Mouse (Mus musculus) bone marrow, adult 2 months (tissue): ENCODE data around the gene Calr4. TPM values are rescaled to one million over a fixed set of nuclear protein-coding genes. Genes with fewer than 3 reads are reported as not detected.
A peak's percentile ranks its signal among the peaks of the same experiment; 100 is the strongest.

ENCODE experiments used
- H3K27ac ChIP-seq: fragments of 200-500 bp; 2 replicates; pipeline ENCODE4 v1.5.1; 2012; ENCODE audit warnings: low read depth, mild to moderate bottlenecking, control low read depth, inconsistent platforms, low read length; ENCODE audit not compliant: control insufficient read depth, poor library complexity, insufficient read depth
- H3K4me1 ChIP-seq: fragments of 200-500 bp; 2 replicates; pipeline ENCODE4 v1.6.1; 2011; ENCODE audit warnings: low read length; ENCODE audit not compliant: control insufficient read depth, insufficient read depth
- H3K4me3 ChIP-seq: fragments of 200-500 bp; replicated peaks from 2 replicates; pipeline ENCODE3; 2011; ENCODE audit warnings: mild to moderate bottlenecking, low read depth, low read length, control low read depth; ENCODE audit not compliant: control insufficient read depth
- CTCF ChIP-seq: fragments of 200-500 bp; IDR thresholded peaks from 2 replicates; pipeline ENCODE4 v1.5.1; 2011; ENCODE audit warnings: low read length, control low read depth; ENCODE audit not compliant: control insufficient read depth, insufficient read depth
- POLR2A ChIP-seq: fragments of 200-500 bp; IDR thresholded peaks from 2 replicates; pipeline ENCODE4 v1.6.1; 2011; ENCODE audit warnings: low read depth, mild to moderate bottlenecking, control low read depth, low read length, borderline replicate concordance; ENCODE audit not compliant: control insufficient read depth
- WGBS: fragments of 180-500 bp; shearing (Covaris S2); methylation state at CpG from one replicate; pipeline ENCODE4 v1.1.7; 2018; 5-methylcytosine and 5-hydroxymethylcytosine counted together
- polyA plus RNA-seq: library from polyadenylated mRNA; stranded (reverse); fragments of >200 nt; gene quantifications from 2 replicates; pipeline ENCODE4 v1.2.4, GENCODE M21; 2011; ENCODE audit warnings: low replicate concordance; ENCODE audit not compliant: missing spikeins, insufficient read depth, insufficient read length

The Calr4 gene
- 0.99 and 3.1 TPM in 2 replicates for polyA plus RNA-seq

DNA sequence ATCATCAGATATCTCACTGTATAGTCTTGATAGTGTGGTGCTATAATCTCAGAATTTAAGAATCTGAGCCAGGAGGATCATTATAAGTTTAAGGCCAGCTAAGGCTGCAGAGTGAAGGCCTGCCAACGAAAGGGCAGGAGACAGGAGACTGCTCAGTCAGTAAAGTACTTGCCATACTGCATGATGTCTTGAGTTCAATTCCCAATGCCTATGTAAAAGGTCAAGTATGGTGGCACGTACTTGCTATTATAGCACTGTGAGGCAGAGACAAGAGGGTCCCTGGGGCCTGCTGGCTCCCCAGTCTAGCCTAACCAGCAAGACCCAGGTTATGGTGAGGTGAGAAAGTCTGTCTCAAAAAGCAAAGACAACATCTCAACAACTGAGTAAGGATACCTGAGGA, at the start of gene Calr4:
Gene Calr4, plus strand, starts transcription at position 301 of the 400 bp plus-strand sequence.
- TF ChIP-seq POLR2A (no peak), CTCF (no peak)
- H3K4me3 ChIP-seq = no peak within 1 kb of the TSS
- H3K4me1 ChIP-seq = peaks cover 2% of the 10 kb centered on the region
- WGBS = 83% methylated on average over 2 of the region's 2 CpGs
- no peak within 1 kb of the TSS for H3K27ac ChIP-seq

DNA sequence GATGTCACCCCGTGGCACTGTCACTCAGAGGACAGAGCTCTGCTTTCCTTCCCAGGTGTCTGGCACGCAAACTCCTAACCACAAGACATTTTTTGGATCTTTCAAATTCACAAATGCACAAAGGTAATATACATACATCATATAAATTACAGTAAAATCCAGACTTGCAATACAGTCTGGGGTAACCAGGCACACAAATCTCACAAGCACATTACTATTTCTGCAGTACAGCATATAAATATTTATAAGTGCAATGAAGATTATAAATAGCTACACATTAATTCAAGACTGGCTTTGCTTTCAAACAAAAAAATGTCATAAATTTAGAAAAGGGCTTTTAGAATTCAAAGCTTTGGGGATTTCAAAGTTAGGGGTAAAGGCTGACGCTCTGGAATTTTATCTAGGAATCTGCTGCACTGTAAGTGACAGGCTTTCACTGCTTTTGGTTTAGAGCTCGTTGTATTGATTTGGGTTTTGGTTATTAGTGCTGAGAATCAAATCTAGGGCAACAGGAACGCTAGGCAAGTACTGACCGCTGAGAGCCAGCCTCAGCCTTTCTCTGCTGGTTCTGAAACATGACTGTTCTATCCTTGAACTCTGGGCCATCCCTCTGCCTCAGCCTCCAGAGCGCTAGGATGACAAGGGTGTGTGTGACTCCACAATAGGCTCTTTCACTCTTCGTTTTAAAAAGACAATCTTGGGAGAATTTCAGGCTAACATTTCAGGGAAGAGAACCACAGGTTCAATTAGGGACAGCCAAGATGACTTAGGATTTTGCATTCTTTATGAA, 48.5 kb upstream of the Calr4 start:
- Histone ChIP-seq H3K4me3 (no peak overlapping the region), H3K27ac (no peak overlapping the region), H3K4me1 (no peaks in the 10 kb centered on the region)
- TF ChIP-seq POLR2A = no peak
- no peak for TF ChIP-seq CTCF
- WGBS = 83% methylated on average over 8 of the region's 8 CpGs

DNA sequence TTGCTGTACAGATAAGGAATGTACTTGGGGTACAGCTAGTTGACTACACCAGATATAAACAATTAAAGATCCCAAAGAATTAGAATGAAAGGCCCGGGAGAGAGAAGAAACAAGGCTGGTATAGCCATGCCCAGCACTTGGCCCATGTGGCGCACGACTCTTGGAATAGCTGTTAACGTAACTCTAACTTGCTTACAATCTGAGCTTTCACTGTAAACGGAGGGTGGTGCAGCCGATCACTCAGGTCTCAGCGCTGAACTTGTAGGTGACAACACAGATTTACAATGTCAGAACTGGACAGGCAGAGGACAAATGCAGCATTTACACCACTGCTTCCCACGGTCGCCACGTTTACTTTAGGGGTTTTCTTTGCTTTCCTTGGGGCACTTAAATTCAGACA, 42.7 kb upstream of the Calr4 start:
- Histone ChIP-seq H3K27ac (no peak overlapping the region), H3K4me1 (no peaks in the 10 kb centered on the region), H3K4me3 (no peak overlapping the region)
- TF ChIP-seq POLR2A (no peak), CTCF (no peak)
- 86% methylated on average over 10 of the region's 10 CpGs for WGBS

GRCm38 (mm10) chr4:109193886-109194285, 40.4 kb upstream of the Calr4 start:
- Histone ChIP-seq H3K4me1 (no peaks in the 10 kb centered on the region), H3K27ac (no peak overlapping the region), H3K4me3 (no peak overlapping the region)
- WGBS = 68% methylated on average over 5 of the region's 5 CpGs
- TF ChIP-seq POLR2A (no peak), CTCF (no peak)

- H3K27ac ChIP-seq = no peak overlapping the region
- TF ChIP-seq CTCF (no peak), POLR2A (no peak)
- no peaks in the 10 kb centered on the region for H3K4me1 ChIP-seq
- WGBS = 79% methylated on average over 7 of the region's 7 CpGs
- no peak overlapping the region for H3K4me3 ChIP-seq
Observed at GRCm38 (mm10) chr4:109195900-109196629, 38.2 kb upstream of the Calr4 start.

GRCm38 (mm10) chr4:109199069-109199468, 35.2 kb upstream of the Calr4 start:
- no peaks in the 10 kb centered on the region for H3K4me1 ChIP-seq
- WGBS = 82% methylated on average over 4 of the region's 4 CpGs
- H3K27ac ChIP-seq = no peak overlapping the region
- no peak overlapping the region for H3K4me3 ChIP-seq
- TF ChIP-seq POLR2A (no peak), CTCF (no peak)

GRCm38 (mm10) chr4:109201582-109202424, 32.5 kb upstream of the Calr4 start, which contains the start of gene Osbpl9:
TSS of gene Osbpl9 (minus strand) at chr4:109202272.
- WGBS = under 1% methylated on average over 59 of the region's 59 CpGs
- H3K4me3 ChIP-seq = peak within 1 kb of the TSS; percentile 99
- no peak for TF ChIP-seq CTCF
- peak; percentile 50; the same call in 1 of the 2 replicates for TF ChIP-seq POLR2A
- peak within 1 kb of the TSS; percentile 92 for H3K27ac ChIP-seq
- H3K4me1 ChIP-seq = peaks cover 4% of the 10 kb centered on the region
